Mouse (Mus musculus): ENCODE results near the gene Clec16a.

The Clec16a gene

GRCm38 (mm10) chr16:10763540-10764264 is 218.6 kb downstream of the Clec16a start:
- no peak for DNase-seq (ENCODE audit: low spot score in 2 of 2)

DNA sequence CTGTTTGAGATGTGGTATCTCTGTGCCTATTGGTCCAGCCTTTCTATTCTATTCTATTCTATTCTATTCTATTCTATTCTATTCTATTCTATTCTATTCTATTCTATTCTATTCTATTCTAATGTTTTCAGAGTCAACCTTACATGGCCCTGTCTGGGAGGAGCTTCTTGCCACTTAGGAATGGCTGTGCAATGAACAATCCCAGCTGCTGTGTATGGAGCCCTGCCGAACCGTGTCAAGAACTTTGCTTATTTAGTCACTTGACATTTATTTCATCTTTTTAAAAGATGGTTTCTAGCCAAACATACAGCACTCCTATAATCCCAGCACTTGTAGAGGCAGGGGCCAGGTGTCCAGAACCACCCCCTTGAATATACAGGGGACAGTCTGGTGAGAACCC is 219.2 kb downstream of the Clec16a start:
- no peak for DNase-seq (ENCODE audit: low spot score in 2 of 2)

GRCm38 (mm10) chr16:10767158-10767557 is 222.0 kb downstream of the Clec16a start:
- DNase-seq (ENCODE audit: low spot score in 2 of 2): peak; percentile 69 to 79

DNA sequence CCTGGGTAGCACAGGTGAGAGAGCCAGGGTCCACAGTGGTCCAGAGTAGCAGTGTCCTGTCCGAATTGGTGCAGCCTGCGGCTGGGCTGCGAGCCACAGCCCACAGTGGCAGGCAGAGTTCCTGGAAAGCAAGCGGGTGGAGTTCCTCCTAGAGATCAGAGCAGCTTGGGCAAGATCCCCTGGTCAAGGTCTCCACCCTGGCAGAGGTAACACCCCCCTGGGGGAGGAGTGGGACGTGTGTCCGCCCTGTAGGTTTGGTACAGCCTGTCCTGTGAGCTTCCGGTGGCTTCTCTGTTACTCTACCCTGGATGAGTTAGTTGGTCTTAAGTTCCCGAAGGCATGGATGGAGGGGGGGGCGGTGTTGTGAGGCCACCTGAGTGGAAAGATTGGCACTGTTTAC is 223.7 kb downstream of the Clec16a start:
- DNase-seq (ENCODE audit: low spot score in 2 of 2): peak; percentile 47 to 58

GRCm38 (mm10) chr16:10769661-10770060 is 224.5 kb downstream of the Clec16a start:
- DNase-seq (ENCODE audit: low spot score in 2 of 2): peak; percentile 35 to 37

- DNase-seq (ENCODE audit: low spot score in 2 of 2): no peak
Measured at GRCm38 (mm10) chr16:10770531-10771325, 225.6 kb downstream of the Clec16a start.

DNA sequence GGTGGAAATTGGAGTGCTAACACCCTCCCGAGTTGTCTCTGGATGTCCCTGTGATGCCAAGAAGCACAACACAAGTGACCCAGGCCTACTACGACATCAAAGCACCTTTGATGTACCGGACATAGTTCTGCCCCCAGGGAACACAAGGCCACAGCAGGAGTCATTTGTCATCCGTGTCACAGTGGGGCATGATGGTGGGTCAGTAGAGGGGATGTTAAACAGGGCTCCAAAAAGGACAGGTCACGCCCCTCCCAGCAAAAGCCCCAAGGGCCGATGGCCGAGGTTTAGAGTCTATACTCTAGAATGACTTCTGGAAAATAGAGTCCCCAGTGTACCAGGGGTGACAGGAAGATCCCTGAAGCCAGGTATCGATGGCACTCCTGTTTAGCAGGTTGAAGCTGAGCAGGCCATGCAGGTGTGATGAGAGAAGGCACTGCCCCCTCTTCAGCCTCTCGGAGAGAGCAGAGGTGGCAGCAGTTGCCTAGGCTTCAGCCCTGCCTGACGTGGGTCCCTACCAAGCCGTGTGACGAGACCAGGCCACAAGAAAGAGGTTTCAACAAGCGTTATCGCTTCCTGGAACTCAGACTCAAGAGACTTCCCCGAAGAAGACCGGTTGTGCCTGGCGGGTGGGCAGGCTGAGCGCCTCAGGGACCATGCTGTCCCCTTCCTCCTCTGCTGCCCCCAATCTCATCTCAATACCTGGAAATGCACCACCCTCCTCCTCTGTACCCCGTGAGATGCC is 226.8 kb downstream of the Clec16a start:
- DNase-seq (ENCODE audit: low spot score in 2 of 2): peak; percentile 78 to 84

DNA sequence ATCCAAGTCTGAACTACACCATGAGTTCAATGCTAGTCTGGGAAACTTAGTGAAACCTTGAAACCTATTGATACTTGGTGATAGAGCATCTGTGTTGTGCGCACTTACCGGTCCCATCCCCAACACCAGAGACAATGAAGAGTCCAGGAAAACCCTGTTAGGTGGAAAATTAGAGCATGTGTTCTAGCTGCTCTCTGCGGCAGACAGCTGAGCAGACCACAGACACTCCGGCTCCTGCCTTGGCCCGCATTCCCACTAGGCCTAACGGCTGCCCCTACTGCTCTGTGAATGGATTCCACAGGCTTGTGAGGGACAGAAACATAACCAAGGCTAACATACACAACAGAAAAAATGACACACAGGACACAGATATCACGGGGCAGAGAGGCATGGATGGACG is 228.4 kb downstream of the Clec16a start:
- DNase-seq (ENCODE audit: low spot score in 2 of 2): no peak

DNA sequence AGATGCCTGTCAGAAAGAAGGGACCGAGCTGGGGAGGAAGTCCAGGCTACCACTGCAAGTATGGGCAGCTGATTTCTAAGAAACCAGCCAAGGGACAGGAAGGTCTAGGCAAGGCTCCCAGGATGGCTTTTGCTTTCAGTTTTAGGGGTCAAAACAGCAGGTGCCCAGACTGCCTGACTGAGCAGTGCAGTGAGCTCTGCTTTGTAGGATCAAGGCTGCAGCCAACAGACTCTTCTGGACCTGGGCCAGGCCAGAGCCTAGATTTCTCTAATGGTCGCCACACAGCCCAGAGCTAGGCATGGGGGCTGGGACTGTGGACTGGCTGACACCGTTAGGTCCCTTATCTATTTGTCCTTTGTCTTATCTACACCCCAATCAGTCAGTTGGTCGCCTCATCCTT is 229.6 kb downstream of the Clec16a start:
- peak; percentile 28 to 50 for DNase-seq (ENCODE audit: low spot score in 2 of 2)

GRCm38 (mm10) chr16:10776322-10776721 is 231.2 kb downstream of the Clec16a start:
- no peak for DNase-seq (ENCODE audit: low spot score in 2 of 2)

- DNase-seq (ENCODE audit: low spot score in 2 of 2): no peak
Measured at GRCm38 (mm10) chr16:10777579-10778160, 232.5 kb downstream of the Clec16a start.

- DNase-seq (ENCODE audit: low spot score in 2 of 2): no peak
Measured at GRCm38 (mm10) chr16:10780631-10781120, 235.5 kb downstream of the Clec16a start.

- peak; percentile 43 to 53 for DNase-seq (ENCODE audit: low spot score in 2 of 2)
Measured at GRCm38 (mm10) chr16:10781862-10782371, 236.8 kb downstream of the Clec16a start.

- DNase-seq (ENCODE audit: low spot score in 2 of 2): peak; percentile 34 to 50
Measured at GRCm38 (mm10) chr16:10782377-10783151, 237.4 kb downstream of the Clec16a start.

DNA sequence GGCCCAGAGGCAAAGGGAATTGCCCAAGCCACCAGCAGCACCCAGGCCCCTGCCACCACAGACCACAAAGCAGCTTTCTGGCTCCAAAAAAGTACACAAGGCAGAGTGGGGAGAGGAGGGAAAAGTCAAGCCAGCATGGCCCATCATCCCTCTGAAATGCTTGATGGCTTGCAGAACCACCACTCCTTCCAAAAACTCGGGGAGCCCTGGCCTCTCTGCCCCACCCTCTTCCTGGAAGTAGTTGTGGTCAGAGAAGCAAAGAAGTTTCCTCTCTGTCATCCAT is 238.0 kb downstream of the Clec16a start:
- DNase-seq (ENCODE audit: low spot score in 2 of 2): peak; percentile 52 to 64

- DNase-seq (ENCODE audit: low spot score in 2 of 2): no peak
Measured at GRCm38 (mm10) chr16:10783451-10783850, 238.3 kb downstream of the Clec16a start.

- DNase-seq (ENCODE audit: low spot score in 2 of 2): peak; percentile 9 to 40
Measured at GRCm38 (mm10) chr16:10783883-10784792, 239.0 kb downstream of the Clec16a start.

DNA sequence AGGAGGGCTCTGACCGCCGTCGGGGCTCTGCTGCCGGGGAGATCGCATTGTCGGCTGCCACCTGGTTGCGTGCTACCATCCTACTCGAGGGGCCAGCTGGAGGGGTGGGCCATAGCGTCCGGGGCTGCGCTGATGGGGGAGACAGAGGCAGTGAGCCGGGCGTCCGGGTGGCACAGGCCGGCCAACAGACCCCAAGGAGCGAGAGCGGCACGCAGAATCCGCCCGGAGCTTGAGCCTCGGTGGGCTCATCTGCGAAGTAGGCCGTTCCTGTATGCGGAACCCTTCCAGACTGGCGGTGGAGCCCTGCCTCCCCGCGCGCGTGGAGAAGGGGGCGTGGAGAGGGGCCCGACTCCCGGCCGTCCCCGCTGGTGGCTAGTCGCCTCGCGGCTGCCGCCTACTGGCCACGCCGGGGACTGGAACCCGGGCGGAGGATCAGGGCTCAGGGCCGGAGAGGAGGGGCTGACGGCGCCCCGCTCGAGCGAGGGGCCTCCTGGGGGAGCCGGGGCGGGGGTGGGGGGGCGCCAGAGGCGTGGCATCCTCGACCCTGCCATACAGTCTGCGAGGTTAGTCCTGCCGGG is 239.7 kb downstream of the Clec16a start:
- DNase-seq (ENCODE audit: low spot score in 2 of 2): peak; percentile 93 to 94

Measured in natural killer cell, adult 2 months (primary cell).